Mouse (Mus musculus) kidney, postnatal 4 days (tissue): Measurements from ENCODE around the gene Eef1g.

Source experiments
- DNase-seq, 2 experiments: peaks; one replicate each; pipeline ENCODE4 v3.0.0; 2021; ENCODE audit warnings: mixed read lengths in 2 of 2

The Eef1g gene

GRCm38 (mm10) chr19:8966590-8967372, at the start of gene Eef1g:
TSS of gene Eef1g (plus strand) at chr19:8967041.
- DNase-seq: peak; percentile 98 to 100

GRCm38 (mm10) chr19:8919000-8919399, 47.8 kb upstream of the Eef1g start:
- no peak for DNase-seq

DNA sequence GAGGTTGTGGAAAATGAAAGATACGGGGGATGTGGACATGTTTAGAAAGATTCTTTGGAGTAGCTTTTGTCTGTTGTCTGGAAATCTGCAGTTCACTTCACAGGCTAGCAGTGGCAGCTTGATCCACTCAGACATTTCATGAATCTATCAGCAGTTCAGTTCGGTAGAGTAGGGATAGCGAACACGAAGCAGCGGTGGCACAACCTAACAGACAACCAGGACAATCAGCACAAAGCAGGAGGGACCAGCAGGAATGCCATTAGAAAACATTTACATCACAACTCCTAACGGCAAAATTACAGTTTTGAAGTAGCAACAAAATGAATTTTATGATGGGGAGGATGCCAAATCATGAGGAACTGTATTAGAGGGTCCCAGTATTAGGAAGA, 47.2 kb upstream of the Eef1g start:
- peak in 1 of 2 experiments; percentile 25 for DNase-seq

DNA sequence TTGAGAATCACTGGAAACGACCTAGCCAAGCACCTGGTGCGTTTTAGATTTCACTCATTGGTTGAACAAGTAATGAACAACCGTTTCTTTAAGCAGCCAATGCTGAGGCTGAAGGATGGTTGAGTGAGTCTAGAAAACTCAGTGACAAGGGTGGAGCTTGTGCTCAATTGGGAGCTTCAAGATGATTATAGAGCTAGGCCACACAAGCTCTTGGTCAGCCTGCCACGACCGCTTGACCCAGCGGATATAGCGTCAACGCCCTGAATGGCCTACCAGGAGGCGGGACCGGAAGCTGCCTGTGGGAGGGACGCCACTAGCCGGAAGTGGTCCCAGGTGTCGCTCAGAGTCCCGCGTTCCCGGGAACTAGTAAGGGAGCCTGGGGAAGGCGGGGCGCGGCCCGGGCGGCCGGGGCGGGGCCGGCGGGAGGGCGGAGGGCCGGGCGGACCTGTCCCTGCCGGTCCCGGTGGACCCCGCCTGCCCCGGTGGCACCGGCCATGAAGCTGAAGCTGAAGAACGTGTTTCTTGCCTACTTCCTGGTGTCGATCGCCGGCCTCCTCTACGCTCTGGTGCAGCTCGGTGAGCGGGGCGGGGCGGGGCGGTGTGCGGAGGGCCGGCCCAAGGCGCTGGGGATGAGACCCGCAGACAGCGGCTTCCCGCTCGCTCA, 46.6 kb upstream of the Eef1g start, which contains the start of gene B3gat3:
TSS of gene B3gat3 (plus strand) at position 302 of the 664 bp plus-strand sequence.
- DNase-seq: peak; percentile 97 to 98

DNA sequence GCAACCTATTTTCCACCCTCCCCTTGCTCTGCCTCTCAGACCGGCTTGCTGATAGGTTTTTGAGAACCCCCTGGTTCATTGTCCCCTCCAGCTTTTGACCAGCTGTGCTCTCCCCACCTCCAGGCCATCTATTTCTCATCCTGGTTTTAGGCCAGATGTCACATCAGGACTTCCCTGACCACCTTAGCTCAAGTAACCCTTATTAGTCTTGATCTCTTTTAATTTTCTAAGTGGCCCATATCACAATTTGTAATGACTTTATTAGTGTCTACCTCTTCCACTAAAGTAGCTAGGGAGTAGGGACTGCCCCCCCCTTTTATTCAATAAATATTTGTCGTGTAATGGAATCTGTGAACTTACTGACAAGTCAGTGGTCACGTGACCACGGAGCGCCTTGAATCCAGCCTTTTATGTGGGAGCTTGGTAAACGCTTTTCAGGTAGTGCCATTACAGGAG, 46.0 kb upstream of the Eef1g start:
- peak; percentile 41 to 66 for DNase-seq

DNA sequence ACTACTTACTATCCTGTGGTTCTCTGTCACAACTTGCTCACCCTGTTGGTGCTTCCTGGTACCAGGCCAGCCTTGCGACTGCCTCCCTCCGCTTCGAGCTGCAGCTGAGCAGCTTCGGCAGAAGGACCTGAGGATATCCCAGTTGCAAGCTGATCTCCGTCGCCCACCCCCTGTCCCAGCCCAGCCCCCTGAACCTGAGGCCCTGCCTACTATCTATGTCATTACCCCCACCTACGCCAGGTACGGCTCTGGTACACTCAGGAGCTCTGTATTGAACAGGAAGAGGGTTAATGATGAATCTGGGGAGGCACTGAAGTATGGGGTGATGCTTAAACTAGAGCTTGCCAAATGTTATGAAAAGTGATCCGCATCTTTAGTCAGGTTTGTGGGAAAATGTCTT, 45.1 kb upstream of the Eef1g start:
- DNase-seq: no peak

DNA sequence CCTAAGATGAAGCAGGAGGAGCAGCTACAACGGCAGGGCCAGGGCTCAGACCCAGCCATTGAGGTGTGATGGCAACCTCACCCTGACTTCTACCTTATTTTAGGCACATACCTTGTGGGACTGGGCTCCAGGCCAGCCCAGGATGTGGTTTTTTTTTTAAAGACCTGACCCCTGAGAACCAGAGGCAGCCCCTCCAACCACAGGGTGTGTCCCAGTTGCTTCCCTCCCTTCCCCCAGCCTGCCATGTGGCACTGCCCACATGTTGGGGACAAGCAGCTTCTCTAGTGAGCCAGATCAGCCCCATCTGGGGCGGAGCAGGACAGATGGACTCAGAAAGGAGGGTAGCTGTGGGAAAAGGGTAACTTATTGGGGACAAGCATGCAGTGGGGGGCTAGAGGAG, 40.1 kb upstream of the Eef1g start:
- DNase-seq: no peak

DNA sequence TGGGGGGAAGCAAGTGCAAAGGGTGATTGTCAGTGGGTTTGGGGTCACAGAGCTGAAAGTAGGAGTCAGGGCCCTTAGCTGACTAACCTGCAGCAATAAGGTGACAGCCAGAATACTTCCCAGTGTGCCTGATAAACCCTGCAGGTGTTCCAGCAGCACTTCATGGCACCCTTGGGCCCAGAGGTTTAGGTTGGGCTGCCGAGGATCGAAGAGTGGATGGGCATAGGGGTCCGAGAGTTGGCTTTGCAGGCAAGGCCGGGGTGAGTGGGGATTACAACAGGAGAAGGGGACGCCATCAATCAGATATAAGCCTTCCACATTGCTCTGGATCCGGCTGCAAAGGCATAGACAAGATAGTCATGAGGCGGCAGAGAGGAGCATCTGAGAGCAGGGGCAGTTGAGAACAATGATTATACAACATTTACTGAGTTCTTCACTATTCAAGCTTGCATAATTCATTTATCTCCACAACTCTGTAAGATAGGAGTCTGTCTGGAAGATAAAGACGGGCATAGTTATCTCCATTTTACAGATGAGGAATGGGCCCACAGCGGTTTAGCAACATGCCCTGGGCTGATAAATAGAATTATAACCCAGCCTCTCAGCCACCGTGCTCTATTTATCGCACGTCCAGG, 38.8 kb upstream of the Eef1g start:
- no peak for DNase-seq

- peak in 1 of 2 experiments; percentile 19 for DNase-seq
Observed at GRCm38 (mm10) chr19:8928689-8929223, 38.1 kb upstream of the Eef1g start.

DNA sequence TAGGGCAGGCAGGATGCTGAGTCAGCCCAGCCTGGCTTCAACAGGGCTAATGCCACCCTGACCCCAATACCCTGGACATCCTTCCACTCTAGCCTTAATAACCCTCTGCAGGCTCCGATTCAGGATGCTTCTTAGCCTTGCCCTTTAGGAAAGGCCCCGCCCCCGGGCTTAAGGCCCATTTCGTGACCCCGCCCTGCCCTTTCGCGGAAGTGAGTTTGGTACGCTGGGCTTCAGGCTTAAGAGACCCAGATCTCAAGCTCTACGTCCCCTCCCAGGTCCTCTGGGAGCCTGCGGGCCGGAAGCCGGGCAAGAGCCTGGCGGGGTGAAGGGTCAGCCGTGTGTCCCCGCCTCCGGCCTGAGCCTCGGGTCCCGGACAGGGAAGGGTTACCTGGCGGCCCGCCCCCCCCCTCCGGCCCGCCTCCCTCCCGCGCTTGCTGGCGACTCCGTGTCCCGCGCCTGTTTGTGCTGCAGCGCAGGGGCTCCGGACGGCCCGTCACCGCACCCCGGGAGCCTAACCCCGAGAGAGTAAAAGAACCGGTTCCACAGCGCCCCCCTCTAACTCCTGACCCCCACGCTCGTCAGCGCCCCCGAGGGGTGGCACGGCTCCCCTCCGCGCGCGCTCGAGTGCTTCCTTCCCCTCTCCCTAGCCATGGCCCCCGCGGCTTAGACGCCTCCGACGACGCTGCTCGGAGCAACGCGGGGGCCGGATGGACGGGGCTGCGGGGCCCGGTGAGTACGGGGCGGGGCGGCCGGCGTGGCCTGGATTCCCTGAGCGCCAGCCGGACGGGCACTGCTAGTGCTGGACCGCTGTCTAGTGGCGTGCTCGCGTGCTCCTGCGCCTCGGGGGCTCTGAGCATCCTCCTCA, 37.4 kb upstream of the Eef1g start, which contains the start of the genes Rom1 and Eml3:
TSS of gene Rom1 (minus strand) at position 133 of the 865 bp plus-strand sequence.
TSS of gene Eml3 (plus strand) at position 329 of the 865 bp plus-strand sequence.
- peak; percentile 91 to 94 for DNase-seq

GRCm38 (mm10) chr19:8930117-8930516, 36.7 kb upstream of the Eef1g start:
- peak; percentile 22 to 34 for DNase-seq

DNA sequence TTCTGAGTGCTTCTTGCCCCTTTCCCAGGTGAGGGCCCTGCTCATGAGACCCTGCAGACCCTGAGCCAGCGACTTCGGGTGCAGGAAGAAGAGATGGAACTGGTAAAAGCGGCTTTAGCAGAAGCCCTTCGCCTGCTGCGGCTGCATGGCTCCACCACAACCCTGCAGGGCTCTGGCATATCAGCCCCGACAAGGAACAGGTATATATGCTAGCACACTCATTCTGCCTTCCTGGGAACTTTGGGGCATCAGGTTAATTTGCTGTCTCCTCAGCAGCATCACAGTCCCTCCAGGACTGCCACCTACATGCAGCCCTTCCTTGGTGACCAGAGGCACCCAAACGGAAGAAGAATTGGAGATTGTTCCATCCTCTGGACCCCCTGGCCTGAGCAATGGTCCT, 36.1 kb upstream of the Eef1g start:
- DNase-seq: no peak

DNA sequence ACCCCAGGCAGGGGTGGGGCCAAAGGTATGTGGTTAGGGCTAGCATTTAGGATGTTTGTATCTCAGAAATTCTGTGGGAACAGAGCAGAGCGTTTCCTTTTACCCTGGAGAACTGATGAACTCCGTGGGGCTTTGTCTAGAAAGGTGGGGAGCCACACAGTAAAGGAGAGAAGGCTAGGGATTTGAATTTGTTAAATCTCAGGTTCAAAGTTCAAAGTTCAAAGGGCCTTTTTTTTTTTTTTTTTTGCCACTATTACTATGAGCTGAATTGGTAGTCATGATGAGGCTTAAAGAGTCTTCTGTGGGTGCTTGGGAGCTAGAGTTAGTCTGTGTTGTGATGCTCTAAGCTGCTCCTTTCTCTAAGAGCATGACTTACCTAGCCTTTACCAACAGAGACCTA, 30.1 kb upstream of the Eef1g start:
- DNase-seq: no peak

- DNase-seq: no peak
Observed at GRCm38 (mm10) chr19:8940526-8941133, 26.2 kb upstream of the Eef1g start.

- no peak for DNase-seq
Observed at GRCm38 (mm10) chr19:8941136-8941514, 25.7 kb upstream of the Eef1g start.

- DNase-seq: peak; percentile 99
Observed at GRCm38 (mm10) chr19:8941515-8942217, 25.2 kb upstream of the Eef1g start, which contains the start of gene Mta2. TSS of gene Mta2 (plus strand) at chr19:8941875.

- DNase-seq: peak in 1 of 2 experiments; percentile 73
Observed at GRCm38 (mm10) chr19:8942276-8942964, 24.4 kb upstream of the Eef1g start.

DNA sequence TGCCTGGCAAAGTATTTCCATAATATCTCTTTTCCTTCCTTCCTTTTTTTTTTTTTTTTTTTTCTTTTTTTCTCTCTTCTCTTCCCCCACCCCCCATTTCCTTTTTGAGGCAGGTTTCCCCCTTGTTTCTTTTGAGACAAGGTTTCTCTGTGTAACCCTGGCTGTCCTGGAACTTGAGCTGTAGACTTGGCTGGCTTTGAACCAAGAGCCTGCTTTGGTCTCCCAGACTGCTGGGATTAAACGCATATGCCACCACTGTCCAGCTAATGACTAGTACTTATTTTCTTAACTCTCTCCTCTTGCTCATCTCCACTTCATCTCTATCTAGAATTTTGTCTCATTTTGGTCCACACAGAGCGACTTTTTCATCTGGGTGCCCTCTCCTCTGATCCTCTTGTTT, 23.8 kb upstream of the Eef1g start:
- DNase-seq: no peak

DNA sequence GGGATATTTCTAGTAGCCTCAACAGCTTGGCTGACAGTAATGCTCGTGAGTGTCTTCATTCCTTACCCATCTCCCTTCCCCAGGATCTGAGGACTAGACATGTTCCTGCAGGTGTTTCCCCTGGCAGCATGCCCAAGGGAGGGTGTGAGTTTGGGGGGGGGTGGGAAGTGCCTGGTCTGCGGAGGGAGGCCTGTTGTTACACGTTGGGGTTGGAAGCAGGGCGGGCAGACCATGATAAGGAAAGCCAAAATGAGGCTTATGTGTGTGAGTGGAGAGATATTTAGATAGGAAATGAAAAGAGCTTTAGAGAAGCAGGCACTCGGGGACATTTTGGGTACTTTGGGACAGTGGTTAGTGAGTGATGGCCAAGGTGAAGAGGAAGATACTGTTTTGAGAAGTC, 22.8 kb upstream of the Eef1g start:
- no peak for DNase-seq

DNA sequence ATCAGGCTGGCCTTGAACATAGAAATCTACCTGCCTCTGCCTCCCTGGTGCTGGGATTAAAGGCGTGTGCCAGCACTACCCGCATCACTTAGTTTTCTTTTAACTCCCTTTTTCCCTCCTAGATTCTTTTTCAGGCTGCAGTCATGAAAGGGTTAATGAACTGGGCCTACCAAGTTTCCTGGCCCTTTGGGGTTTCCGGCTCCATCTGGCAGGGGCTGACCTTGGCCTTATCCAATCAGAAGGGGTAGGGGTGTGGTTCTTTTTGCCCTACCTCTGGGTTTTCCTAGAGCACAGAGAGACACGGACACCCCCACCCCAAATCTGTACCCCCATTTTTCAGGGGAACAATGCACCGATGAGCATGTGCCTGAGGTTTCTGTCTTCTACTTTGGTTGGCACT, 22.1 kb upstream of the Eef1g start:
- peak; percentile 94 to 95 for DNase-seq
